Mouse (Mus musculus): ENCODE measurements around the gene Avpr1b. TPM values are rescaled to one million over a fixed set of nuclear protein-coding genes. Genes with fewer than 3 reads are reported as not detected.

Avpr1b gene
- polyA plus RNA-seq, 1 experiment = not detected

DNA sequence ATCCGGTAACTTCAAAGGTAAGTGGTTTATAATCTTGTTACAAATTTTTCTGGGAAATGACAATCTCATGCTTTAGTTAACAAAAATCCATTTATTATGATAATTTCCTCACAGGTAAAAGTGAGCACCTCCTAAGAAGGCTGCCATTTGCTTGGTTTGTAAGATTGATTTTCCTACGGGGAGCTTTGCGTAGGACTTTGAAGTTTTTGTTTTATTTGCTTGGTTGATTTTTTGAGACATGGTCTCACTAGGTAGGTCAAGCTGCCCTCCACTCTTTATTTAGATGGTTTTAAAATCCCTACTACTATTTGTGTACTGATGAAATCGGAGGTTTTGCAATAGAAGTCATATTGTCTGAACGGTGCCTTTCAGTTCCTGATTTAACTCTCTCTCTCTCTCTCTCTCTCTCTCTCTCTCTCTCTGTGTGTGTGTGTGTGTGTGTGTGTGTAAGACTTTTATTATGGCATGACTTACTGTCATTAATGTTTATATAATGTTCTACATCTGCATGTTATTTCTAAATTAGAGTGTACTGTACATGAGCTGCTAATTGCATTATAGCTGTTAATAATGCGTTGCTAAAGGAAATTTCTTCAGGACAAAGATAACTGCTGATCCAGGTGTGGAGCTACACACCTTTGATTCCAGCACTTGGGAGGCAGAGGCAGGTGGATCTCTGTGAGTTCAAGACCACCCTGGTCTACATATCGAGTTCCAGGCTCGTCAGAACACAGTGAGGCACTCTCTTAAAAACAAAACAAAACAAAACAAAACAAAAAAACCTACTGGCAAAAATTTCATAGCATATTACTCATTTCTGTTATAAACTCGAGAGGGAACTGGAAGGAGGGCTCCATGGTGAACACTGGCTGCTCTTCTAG lies 39.7 kb downstream of the Avpr1b start:
- Histone ChIP-seq H3K4me3 (ENCODE audit: insufficient read depth, low read length) (no peak overlapping the region), H3K4me1 (ENCODE audit: control insufficient read depth, insufficient read depth, low read length) (no peaks in the 10 kb centered on the region), H3K27ac (ENCODE audit: insufficient read depth, low read length) (no peak overlapping the region)
- TF ChIP-seq POLR2A (IDR thresholded peaks at IDR 0.05; ENCODE audit: low read depth, low read length) (no peak), CTCF (IDR thresholded peaks at IDR 0.05; ENCODE audit: borderline replicate concordance, insufficient read depth, low read length) (no peak)

DNA sequence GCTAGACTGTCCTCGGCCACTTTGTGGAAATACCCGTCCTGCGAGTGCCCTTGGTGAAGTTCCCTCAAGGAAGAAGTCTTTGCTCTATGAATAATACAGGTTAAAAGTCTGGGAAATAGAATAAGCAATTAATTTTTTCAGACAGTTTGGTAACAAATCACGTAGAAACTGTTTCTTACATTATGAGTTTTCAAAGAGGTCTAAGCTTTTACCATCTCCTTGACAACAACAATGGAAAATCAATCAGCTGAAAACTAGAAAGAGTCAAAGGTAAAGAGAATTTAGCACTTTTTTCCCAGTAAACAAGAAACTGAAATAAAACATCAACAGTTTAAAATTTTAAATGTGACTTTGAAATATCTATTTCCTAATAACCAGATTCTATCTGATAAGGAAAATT lies 41.0 kb downstream of the Avpr1b start:
- TF ChIP-seq POLR2A (IDR thresholded peaks at IDR 0.05; ENCODE audit: low read depth, low read length) (no peak), CTCF (IDR thresholded peaks at IDR 0.05; ENCODE audit: borderline replicate concordance, insufficient read depth, low read length) (no peak)
- no peak overlapping the region for H3K4me3 ChIP-seq (ENCODE audit: insufficient read depth, low read length)
- no peak overlapping the region for H3K27ac ChIP-seq (ENCODE audit: insufficient read depth, low read length)
- no peaks in the 10 kb centered on the region for H3K4me1 ChIP-seq (ENCODE audit: control insufficient read depth, insufficient read depth, low read length)

DNA sequence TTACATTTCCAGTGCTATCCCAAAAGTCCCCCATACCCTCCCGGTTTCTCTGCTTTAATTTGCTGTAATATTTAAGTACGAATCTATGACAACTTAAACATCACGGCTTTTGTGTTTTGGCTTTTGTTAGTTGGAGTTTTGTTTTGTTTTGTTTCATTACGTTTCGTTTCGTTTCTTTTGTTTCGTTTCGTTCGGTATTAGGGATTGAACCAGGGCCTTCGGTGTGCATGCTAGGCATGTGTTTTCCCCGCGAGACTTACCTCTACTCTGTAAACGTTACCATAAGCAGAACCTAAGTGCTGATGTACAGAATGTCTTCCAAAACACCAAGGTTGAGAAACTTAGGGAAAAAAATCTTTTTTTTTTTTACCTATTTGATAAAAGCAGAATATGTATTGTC lies 42.5 kb downstream of the Avpr1b start:
- no peak overlapping the region for H3K27ac ChIP-seq (ENCODE audit: insufficient read depth, low read length)
- H3K4me1 ChIP-seq (ENCODE audit: control insufficient read depth, insufficient read depth, low read length) = no peaks in the 10 kb centered on the region
- no peak for TF ChIP-seq CTCF (IDR thresholded peaks at IDR 0.05; ENCODE audit: borderline replicate concordance, insufficient read depth, low read length)

DNA sequence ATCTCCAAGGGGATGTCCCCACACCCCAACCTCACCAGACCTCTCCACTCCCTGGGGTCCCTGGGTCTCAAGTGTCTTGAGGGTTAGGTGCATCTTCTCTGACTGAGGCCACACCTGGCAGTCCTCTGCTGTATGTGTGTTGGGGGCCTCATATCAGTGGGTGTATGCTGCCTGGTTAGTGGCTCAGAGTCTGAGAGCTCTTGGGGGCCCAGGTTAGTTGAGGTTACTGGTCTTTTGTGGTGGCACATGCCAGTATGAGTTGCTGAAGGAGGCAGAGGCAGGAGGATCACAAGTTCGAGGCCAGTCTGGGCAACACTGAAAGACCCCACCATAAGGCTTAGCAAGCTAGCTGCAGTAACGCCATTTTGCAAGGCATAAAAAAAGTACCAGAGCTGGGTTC lies 43.2 kb downstream of the Avpr1b start:
- Histone ChIP-seq H3K4me3 (ENCODE audit: insufficient read depth, low read length) (no peak overlapping the region), H3K4me1 (ENCODE audit: control insufficient read depth, insufficient read depth, low read length) (no peaks in the 10 kb centered on the region), H3K27ac (ENCODE audit: insufficient read depth, low read length) (no peak overlapping the region)
- TF ChIP-seq CTCF (IDR thresholded peaks at IDR 0.05; ENCODE audit: borderline replicate concordance, insufficient read depth, low read length) = no peak
- no peak for TF ChIP-seq POLR2A (IDR thresholded peaks at IDR 0.05; ENCODE audit: low read depth, low read length)

More for the DNA sequence above, 42.5 kb downstream of the Avpr1b start:
- H3K4me3 ChIP-seq (ENCODE audit: insufficient read depth, low read length) = no peak overlapping the region

DNA sequence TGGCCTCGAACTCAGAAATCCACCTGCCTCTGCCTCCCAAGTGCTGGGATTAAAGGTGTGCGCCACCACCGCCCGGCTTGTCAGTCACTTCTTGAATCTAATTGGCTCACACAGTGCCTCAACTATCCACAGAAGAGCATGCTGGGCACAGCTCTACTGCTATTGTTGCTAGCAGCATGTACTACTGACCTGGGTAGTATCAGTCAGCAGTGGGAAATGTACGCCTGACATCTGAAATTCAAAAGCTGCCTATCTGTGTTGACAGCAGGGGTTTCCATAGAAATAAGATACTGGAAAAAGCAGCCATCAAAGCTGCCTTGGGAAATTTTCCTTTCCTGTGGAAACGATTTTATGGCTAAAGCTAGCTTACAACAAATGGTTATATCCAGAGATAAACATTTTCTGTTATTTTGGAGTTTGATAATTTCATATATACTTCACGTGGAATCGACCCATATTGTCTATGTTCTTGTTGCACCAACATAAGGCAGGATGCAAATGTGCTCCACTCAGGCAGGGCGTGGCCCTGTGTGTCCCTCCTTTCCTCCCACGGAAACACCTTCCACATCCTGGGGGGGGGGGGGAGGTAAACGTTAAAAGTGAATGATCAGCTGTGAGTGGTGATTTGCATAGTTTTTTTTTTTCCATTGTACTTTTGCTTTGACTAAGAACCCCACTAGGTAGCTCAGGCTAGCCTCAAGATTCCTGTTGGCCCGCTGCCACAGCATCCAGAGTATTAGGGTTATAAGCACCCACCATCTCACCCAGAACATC lies 53.8 kb downstream of the Avpr1b start:
- Histone ChIP-seq H3K4me1 (ENCODE audit: control insufficient read depth, insufficient read depth, low read length) (no peaks in the 10 kb centered on the region), H3K27ac (ENCODE audit: insufficient read depth, low read length) (no peak overlapping the region), H3K4me3 (ENCODE audit: insufficient read depth, low read length) (no peak overlapping the region)
- TF ChIP-seq CTCF (IDR thresholded peaks at IDR 0.05; ENCODE audit: borderline replicate concordance, insufficient read depth, low read length) (no peak), POLR2A (IDR thresholded peaks at IDR 0.05; ENCODE audit: low read depth, low read length) (no peak)

DNA sequence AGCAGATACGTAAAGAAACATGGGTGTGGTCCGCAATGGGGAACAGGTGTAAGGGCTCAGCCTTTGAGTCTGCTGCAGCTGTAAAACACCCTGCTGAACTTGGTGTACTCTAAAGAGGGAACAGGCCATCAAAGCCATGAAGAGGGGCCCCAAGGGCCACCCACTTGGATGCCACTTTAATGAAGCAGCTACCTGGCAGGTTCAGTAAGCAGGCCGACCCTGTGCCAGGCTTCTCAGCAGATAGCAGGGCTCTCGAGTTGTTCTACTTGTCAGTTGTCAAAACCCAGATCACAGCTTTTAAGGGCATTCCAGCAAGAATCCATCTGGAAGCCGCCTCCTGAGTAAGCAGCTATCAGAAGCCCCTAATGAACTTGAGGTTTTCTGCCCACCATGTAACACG lies 56.6 kb downstream of the Avpr1b start:
- no peak for TF ChIP-seq CTCF (IDR thresholded peaks at IDR 0.05; ENCODE audit: borderline replicate concordance, insufficient read depth, low read length)
- TF ChIP-seq POLR2A (IDR thresholded peaks at IDR 0.05; ENCODE audit: low read depth, low read length) = no peak
- H3K4me3 ChIP-seq (ENCODE audit: insufficient read depth, low read length) = no peak overlapping the region
- no peak overlapping the region for H3K27ac ChIP-seq (ENCODE audit: insufficient read depth, low read length)
- H3K4me1 ChIP-seq (ENCODE audit: control insufficient read depth, insufficient read depth, low read length) = no peaks in the 10 kb centered on the region

DNA sequence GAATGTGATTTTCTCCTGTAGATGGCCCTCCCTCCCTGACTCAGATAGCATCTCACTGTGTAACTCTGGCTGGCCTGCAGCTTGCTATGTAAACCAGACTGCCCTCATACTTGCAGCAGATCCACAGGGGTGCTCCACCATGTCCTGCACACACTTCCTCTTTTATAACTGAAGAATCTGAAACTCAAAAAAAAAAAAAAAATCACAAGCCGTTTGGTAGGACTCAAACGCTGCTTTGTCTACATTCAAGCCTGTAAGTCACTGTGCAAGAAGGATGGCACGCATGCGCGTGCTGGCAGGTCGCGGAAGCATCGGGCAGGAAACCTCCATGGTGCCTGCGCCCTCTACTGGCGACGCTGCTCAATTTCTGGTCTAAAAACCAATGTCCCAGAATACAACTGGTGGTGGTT lies 58.9 kb downstream of the Avpr1b start:
- no peaks in the 10 kb centered on the region for H3K4me1 ChIP-seq (ENCODE audit: control insufficient read depth, insufficient read depth, low read length)
- TF ChIP-seq POLR2A (IDR thresholded peaks at IDR 0.05; ENCODE audit: low read depth, low read length) = no peak
- TF ChIP-seq CTCF (IDR thresholded peaks at IDR 0.05; ENCODE audit: borderline replicate concordance, insufficient read depth, low read length) = peak; percentile 94
- no peak overlapping the region for H3K27ac ChIP-seq (ENCODE audit: insufficient read depth, low read length)
- no peak overlapping the region for H3K4me3 ChIP-seq (ENCODE audit: insufficient read depth, low read length)

DNA sequence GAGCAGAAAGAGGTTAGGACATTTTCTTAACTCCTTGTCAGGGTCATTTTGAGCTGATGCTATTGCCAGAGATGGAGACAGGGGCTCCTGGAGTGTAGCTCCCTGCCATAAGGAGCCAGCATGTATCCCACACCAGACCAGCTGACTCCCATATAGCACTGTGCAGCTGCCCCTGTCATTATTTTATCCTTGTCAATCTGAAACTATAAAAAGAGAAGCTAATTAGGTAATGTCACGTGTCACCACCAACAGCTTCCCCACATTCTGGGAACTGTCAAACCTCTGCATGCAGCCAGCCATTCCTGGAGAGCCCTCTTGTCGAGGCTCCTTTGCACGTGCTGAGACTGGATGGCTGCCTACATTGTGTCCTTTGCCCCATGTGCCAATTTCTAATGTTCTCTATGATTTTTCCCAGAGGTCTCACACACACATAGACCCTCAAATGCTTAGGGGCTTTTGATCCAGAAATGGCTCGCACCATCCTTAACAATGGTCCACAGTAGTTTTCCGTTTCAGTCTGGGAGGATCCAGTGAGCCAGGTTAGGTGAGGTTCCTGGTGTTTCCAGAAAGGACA lies 60.6 kb downstream of the Avpr1b start:
- TF ChIP-seq CTCF (IDR thresholded peaks at IDR 0.05; ENCODE audit: borderline replicate concordance, insufficient read depth, low read length) (no peak), POLR2A (IDR thresholded peaks at IDR 0.05; ENCODE audit: low read depth, low read length) (no peak)
- Histone ChIP-seq H3K4me3 (ENCODE audit: insufficient read depth, low read length) (no peak overlapping the region), H3K27ac (ENCODE audit: insufficient read depth, low read length) (no peak overlapping the region), H3K4me1 (ENCODE audit: control insufficient read depth, insufficient read depth, low read length) (no peaks in the 10 kb centered on the region)

DNA sequence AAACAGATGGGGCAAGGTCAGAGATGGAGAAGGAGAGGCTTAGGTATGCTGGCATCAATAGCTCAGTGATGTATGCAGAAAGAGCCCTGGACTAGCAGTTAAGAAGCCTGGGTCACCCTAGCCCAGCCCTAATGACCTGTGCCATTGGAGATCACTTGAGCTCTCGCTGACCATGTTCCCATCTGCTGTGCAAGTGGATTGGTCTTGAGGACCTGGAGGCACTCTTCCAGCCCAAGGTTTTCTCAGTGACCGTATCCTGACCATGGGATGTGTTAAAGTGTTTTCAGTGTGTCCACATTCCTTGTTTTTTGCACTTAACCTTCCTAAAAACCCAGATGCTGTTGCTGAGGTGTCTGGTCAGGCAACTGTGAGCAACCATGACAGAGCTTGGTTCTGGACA lies 61.2 kb downstream of the Avpr1b start:
- Histone ChIP-seq H3K27ac (ENCODE audit: insufficient read depth, low read length) (no peak overlapping the region), H3K4me3 (ENCODE audit: insufficient read depth, low read length) (no peak overlapping the region), H3K4me1 (ENCODE audit: control insufficient read depth, insufficient read depth, low read length) (no peaks in the 10 kb centered on the region)
- no peak for TF ChIP-seq POLR2A (IDR thresholded peaks at IDR 0.05; ENCODE audit: low read depth, low read length)
- TF ChIP-seq CTCF (IDR thresholded peaks at IDR 0.05; ENCODE audit: borderline replicate concordance, insufficient read depth, low read length) = no peak

Measured in embryonic fibroblast, embryonic 13.5 days (primary cell).